Mouse (Mus musculus) spleen, adult 2 months (tissue): ENCODE measurements around the gene Washc2.

Source experiments
- CTCF ChIP-seq: fragments of 200-500 bp; IDR thresholded peaks from 2 replicates; pipeline ENCODE4 v1.5.1; 2011; ENCODE audit warnings: mild to moderate bottlenecking, inconsistent platforms; ENCODE audit not compliant: insufficient read depth, insufficient read length, insufficient replicate concordance; ENCODE audit errors: extremely low read depth
- POLR2A ChIP-seq: fragments of 200-500 bp; IDR thresholded peaks from 2 replicates; pipeline ENCODE4 v1.6.1; 2011; ENCODE audit warnings: low read depth, low read length, inconsistent platforms

GRCm38 (mm10) chr6:116235336-116235735 is 27.5 kb downstream of the Washc2 start:
- TF ChIP-seq CTCF (no peak), POLR2A (no peak)
